Mouse (Mus musculus): Measurements from ENCODE around the gene Trpm8. TPM values are rescaled to one million over a fixed set of nuclear protein-coding genes. Genes with fewer than 3 reads are reported as not detected.

The Trpm8 gene
- polyA plus RNA-seq, 1 experiment from 2014 or later = not detected

- no peaks in the 10 kb centered on the region for H3K4me1 ChIP-seq (replicated peaks; ENCODE audit: control insufficient read depth, insufficient read depth, low read length)
- 67% methylated on average over 4 of the region's 4 CpGs for WGBS
- H3K4me3 ChIP-seq (ENCODE audit: low read depth, low read length) = no peak overlapping the region
- H3K4me2 ChIP-seq = no peak overlapping the region
- no peak overlapping the region for H3K9ac ChIP-seq (ENCODE audit: low read depth, low read length)
- DNase-seq (ENCODE audit: low spot score) = peak; percentile 34
- no peaks in the 10 kb centered on the region for H3K27me3 ChIP-seq (replicated peaks; ENCODE audit: control insufficient read depth, insufficient read depth, low read length)
- H3K27ac ChIP-seq (ENCODE audit: low read depth, low read length) = no peak overlapping the region
- 0 out of 2 replicates have a peak, but pooled peaks cover 2% of the 10 kb centered on the region for H3K36me3 ChIP-seq (ENCODE audit: control insufficient read depth, insufficient read depth, low read length)
- peaks cover 63% of the 10 kb centered on the region for H3K9me3 ChIP-seq (ENCODE audit: control insufficient read depth, low read length)
- 0 out of 2 replicates have a peak, but pooled peaks have one; percentile 5 for ATAC-seq (replicated peaks; ENCODE audit: low FRiP score)
Measured at GRCm38 (mm10) chr1:88296171-88296920, 18.9 kb downstream of the Trpm8 start.

- peaks cover 62% of the 10 kb centered on the region for H3K9me3 ChIP-seq (ENCODE audit: control insufficient read depth, low read length)
- DNase-seq (ENCODE audit: low spot score) = peak; percentile 34
- H3K4me3 ChIP-seq (ENCODE audit: low read depth, low read length) = no peak overlapping the region
- H3K36me3 ChIP-seq (ENCODE audit: control insufficient read depth, insufficient read depth, low read length) = 0 out of 2 replicates have a peak, but pooled peaks cover 2% of the 10 kb centered on the region
- no peaks in the 10 kb centered on the region for H3K4me1 ChIP-seq (replicated peaks; ENCODE audit: control insufficient read depth, insufficient read depth, low read length)
- 65% methylated on average over 7 of the region's 7 CpGs for WGBS
- H3K27ac ChIP-seq (ENCODE audit: low read depth, low read length) = no peak overlapping the region
- no peak overlapping the region for H3K4me2 ChIP-seq
- H3K27me3 ChIP-seq (replicated peaks; ENCODE audit: control insufficient read depth, insufficient read depth, low read length) = no peaks in the 10 kb centered on the region
- no peak for ATAC-seq (replicated peaks; ENCODE audit: low FRiP score)
- no peak overlapping the region for H3K9ac ChIP-seq (ENCODE audit: low read depth, low read length)
Measured at GRCm38 (mm10) chr1:88297480-88298258, 20.2 kb downstream of the Trpm8 start.

DNA sequence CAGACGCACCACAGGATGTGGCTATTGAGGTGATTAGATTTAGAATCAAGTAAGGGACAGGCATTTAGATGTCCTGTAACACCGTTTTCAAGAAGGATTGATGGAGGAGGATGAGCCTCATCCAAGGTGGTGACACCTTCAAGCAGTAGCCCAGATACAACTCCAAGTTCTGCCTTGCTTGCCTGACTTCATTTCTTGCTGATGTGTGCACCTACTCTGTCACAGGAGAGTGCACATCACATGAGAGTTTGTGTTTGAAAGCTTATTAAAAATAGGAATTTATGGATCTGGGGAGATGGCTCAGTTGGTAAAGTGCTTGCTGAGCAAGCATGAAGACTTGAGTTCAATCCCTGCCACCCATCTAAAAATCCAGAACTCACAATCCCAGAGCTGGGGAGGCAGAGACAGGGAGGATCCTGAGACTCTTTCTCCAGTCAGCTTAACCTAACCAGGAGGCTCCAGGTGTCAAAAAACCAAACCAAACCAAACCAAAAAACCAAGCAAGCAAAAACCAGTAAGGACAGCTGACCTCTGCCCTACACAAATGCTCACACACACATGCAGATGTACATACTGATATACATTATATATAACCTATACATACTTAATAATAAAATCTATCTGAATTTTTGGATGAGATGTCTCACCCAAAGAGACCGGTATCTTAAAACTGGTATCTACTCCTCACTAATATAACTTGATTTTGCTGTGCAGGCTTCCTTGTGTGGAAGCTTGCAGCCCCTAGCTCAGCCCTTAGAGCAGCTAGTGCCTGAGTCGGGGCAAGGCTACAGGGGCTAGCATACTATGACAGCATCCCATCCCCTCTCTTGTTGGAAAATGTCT, 21.4 kb downstream of the Trpm8 start:
- Histone ChIP-seq H3K9ac (ENCODE audit: low read depth, low read length) (no peak overlapping the region), H3K4me3 (ENCODE audit: low read depth, low read length) (no peak overlapping the region), H3K27ac (ENCODE audit: low read depth, low read length) (no peak overlapping the region), H3K4me2 (no peak overlapping the region), H3K4me1 (replicated peaks; ENCODE audit: control insufficient read depth, insufficient read depth, low read length) (no peaks in the 10 kb centered on the region), H3K27me3 (replicated peaks; ENCODE audit: control insufficient read depth, insufficient read depth, low read length) (no peaks in the 10 kb centered on the region), H3K9me3 (ENCODE audit: control insufficient read depth, low read length) (peaks cover 67% of the 10 kb centered on the region), H3K36me3 (ENCODE audit: control insufficient read depth, insufficient read depth, low read length) (0 out of 2 replicates have a peak, but pooled peaks cover 2% of the 10 kb centered on the region)
- ATAC-seq (replicated peaks; ENCODE audit: low FRiP score) (no peak), DNase-seq (ENCODE audit: low spot score) (no peak)
- 56% methylated on average over 4 of the region's 4 CpGs for WGBS

DNA sequence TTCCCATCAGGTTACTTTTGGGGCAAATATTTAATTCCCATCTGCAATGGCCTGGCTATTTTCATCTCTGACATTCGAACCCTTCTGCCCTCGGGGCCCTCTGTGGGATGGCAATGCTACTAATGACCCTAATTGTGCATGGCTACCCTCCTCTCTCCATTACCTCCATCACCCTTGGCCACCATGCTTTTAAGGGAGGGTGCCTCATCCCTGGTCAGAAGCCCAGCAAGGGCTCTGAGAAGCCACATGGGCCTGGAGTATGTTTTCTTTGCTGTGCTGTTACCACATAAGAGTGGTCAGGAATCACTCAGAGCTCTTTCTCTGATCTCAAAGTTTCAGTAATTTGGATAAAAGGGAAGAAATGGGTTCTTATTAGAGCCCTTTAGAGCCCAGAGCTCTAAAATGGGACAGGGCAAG, 22.1 kb downstream of the Trpm8 start:
- no peak for ATAC-seq (replicated peaks; ENCODE audit: low FRiP score)
- WGBS = 79% methylated on average over 2 of the region's 2 CpGs
- Histone ChIP-seq H3K9ac (ENCODE audit: low read depth, low read length) (no peak overlapping the region), H3K4me1 (replicated peaks; ENCODE audit: control insufficient read depth, insufficient read depth, low read length) (no peaks in the 10 kb centered on the region), H3K36me3 (ENCODE audit: control insufficient read depth, insufficient read depth, low read length) (0 out of 2 replicates have a peak, but pooled peaks cover 2% of the 10 kb centered on the region), H3K9me3 (ENCODE audit: control insufficient read depth, low read length) (peaks cover 69% of the 10 kb centered on the region), H3K4me2 (no peak overlapping the region), H3K27ac (ENCODE audit: low read depth, low read length) (no peak overlapping the region), H3K4me3 (ENCODE audit: low read depth, low read length) (no peak overlapping the region), H3K27me3 (replicated peaks; ENCODE audit: control insufficient read depth, insufficient read depth, low read length) (no peaks in the 10 kb centered on the region)
- no peak for DNase-seq (ENCODE audit: low spot score)

DNA sequence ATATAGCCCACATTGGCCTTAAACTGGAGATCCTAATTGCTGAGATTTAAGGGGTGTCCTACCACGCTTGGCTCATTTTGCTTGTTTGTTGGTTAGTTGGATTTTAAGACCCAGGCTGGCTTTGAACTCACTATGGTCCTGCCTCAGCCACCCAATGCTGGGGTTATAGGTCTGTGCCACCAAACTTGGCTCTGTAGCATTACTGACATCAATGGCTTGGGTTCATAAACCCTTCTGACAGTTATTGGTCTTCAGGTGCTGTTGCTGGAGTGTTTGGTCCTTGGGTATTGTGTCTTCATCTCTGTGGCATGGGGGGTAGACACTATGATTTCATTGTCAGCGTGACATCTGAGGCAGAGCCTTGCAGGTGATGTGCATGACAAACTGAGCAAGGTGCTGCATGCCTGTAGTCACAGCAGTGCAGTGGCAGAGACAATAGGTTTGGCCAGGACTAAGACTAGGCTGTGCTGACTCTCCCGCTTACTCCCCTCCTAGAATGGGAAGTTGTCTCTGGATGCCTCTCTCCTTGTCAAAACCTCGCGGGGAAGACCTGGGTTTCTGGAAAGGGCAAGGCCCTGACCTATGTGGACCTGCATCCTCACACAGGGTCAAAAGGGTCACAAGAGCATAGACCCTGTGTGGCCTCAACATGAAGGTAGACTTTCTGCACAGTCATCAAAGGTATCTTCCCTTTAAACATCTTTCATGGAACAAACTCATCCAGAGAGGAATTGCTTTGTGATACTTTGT, 23.0 kb downstream of the Trpm8 start:
- Histone ChIP-seq H3K9me3 (ENCODE audit: control insufficient read depth, low read length) (peaks cover 75% of the 10 kb centered on the region), H3K4me1 (replicated peaks; ENCODE audit: control insufficient read depth, insufficient read depth, low read length) (no peaks in the 10 kb centered on the region), H3K36me3 (ENCODE audit: control insufficient read depth, insufficient read depth, low read length) (0 out of 2 replicates have a peak, but pooled peaks cover 2% of the 10 kb centered on the region), H3K27ac (ENCODE audit: low read depth, low read length) (no peak overlapping the region), H3K4me2 (no peak overlapping the region), H3K27me3 (replicated peaks; ENCODE audit: control insufficient read depth, insufficient read depth, low read length) (no peaks in the 10 kb centered on the region), H3K4me3 (ENCODE audit: low read depth, low read length) (no peak overlapping the region), H3K9ac (ENCODE audit: low read depth, low read length) (no peak overlapping the region)
- DNase-seq (ENCODE audit: low spot score) (peak; percentile 43), ATAC-seq (replicated peaks; ENCODE audit: low FRiP score) (no peak; the same call in 1 of the 2 replicates)
- WGBS = 37% methylated on average over 5 of the region's 5 CpGs

DNA sequence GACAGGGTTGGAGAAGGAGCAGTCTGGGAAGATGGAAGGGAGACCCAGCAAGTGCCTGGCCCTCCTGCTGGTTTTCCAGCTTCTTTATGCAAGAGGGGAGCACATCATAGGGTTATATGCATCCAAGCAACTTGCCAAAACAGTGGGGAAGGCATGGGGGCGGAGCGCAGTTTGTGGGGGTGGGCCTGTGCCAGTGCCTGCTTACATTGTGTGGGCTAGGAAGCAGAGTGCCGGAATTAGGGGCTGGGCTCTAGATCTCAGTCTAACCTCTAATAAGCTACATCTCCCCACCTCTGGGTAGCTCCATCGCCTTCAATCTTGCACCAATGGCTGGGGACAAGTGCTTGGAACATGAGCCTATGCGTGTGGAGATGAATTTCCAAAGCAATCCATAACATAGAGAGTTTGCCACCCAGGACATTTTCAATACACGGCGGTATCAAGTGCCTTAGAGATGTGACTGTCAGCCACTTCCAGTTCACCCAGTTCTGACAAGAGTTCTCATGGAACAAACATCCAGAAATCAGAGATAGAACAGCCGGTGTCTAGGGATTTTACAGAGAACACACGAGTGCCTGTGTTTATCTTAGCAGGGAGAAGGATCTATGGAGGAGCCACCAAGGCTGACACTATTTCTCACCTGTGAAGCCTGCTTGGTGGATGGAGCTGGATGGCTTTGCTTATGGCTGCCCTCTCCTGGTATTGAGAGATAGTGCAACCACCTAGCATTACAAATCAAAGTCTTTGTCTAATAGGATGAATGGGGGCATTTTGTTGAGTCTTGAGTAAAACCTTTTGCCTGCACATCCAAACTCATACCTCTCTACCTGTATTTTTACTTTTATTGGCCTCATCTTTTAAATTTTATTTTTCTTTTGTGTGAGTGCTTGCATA, 23.9 kb downstream of the Trpm8 start:
- no peaks in the 10 kb centered on the region for H3K27me3 ChIP-seq (replicated peaks; ENCODE audit: control insufficient read depth, insufficient read depth, low read length)
- no peak overlapping the region for H3K4me3 ChIP-seq (ENCODE audit: low read depth, low read length)
- ATAC-seq (replicated peaks; ENCODE audit: low FRiP score) (no peak), DNase-seq (ENCODE audit: low spot score) (peak; percentile 33)
- no peak overlapping the region for H3K9ac ChIP-seq (ENCODE audit: low read depth, low read length)
- no peak overlapping the region for H3K27ac ChIP-seq (ENCODE audit: low read depth, low read length)
- no peaks in the 10 kb centered on the region for H3K4me1 ChIP-seq (replicated peaks; ENCODE audit: control insufficient read depth, insufficient read depth, low read length)
- no peak overlapping the region for H3K4me2 ChIP-seq
- 61% methylated on average over 9 of the region's 9 CpGs for WGBS
- 0 out of 2 replicates have a peak, but pooled peaks cover 2% of the 10 kb centered on the region for H3K36me3 ChIP-seq (ENCODE audit: control insufficient read depth, insufficient read depth, low read length)
- H3K9me3 ChIP-seq (ENCODE audit: control insufficient read depth, low read length) = peaks cover 74% of the 10 kb centered on the region

DNA sequence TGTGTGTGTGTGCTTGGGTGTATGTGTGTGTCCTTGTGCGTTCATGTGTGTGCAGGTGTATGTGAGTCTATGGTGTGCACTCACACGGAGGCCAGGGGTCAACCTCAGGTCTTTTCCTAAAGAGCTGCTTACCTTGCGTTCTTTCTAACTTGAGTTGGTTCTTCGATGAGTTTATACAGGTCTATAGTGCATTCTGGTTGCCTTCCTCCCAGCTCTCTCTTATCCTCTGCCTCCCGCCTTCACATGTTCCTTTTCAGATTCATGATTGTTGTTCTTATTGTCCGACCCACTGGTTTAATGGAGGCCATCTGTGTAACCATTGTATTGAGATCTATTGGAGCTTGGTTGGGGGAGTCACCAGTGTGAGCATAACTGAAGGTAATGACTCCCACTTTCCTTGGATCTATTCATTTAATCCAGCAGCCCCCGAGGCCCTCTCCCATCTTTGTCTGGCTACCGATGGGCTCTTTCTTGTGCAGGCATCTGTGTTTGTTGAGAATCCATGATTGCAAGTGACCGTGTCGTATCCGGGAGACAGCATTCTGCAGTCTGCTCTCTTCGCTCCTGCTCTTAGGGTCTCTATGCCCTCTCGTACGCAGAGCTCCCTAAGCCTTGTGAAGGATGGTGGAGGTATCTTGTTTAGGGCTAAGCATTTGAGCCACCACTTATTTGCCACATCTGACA, 24.7 kb downstream of the Trpm8 start:
- Histone ChIP-seq H3K4me1 (replicated peaks; ENCODE audit: control insufficient read depth, insufficient read depth, low read length) (no peaks in the 10 kb centered on the region), H3K9ac (ENCODE audit: low read depth, low read length) (no peak overlapping the region), H3K36me3 (ENCODE audit: control insufficient read depth, insufficient read depth, low read length) (0 out of 2 replicates have a peak, but pooled peaks cover 2% of the 10 kb centered on the region), H3K9me3 (ENCODE audit: control insufficient read depth, low read length) (peaks cover 79% of the 10 kb centered on the region), H3K4me3 (ENCODE audit: low read depth, low read length) (no peak overlapping the region), H3K27me3 (replicated peaks; ENCODE audit: control insufficient read depth, insufficient read depth, low read length) (no peaks in the 10 kb centered on the region), H3K27ac (ENCODE audit: low read depth, low read length) (no peak overlapping the region), H3K4me2 (no peak overlapping the region)
- no peak; the same call in 1 of the 2 replicates for ATAC-seq (replicated peaks; ENCODE audit: low FRiP score)
- 62% methylated on average over 14 of the region's 14 CpGs for WGBS
- DNase-seq (ENCODE audit: low spot score) = peak; percentile 33

All from liver, embryonic 11.5 days (tissue).